Comparison of ENCODE assay signal across 15 mouse cellular contexts in genomic region chr4:68612263-68613012, GRCm38 (mm10).
"Had no signal": no experiment of that assay in that cellular context is flagged by ENCODE, and none has a peak within 500 bp of the region (broad histone marks: within the 10 kb centered on the region; RNA-seq: fewer than 3 reads in every experiment).

No protein-coding gene starts in this region.

- H3K9ac ChIP-seq: intestine, embryonic 15.5 days; kidney, embryonic 15.5 days; liver, embryonic 14.5 days; liver, postnatal 0 days had no signal

- H3K36me3 ChIP-seq: intestine, embryonic 15.5 days; kidney, embryonic 15.5 days had no signal

- H3K4me1 ChIP-seq: intestine, embryonic 15.5 days; kidney, embryonic 15.5 days had no signal

- H3K9me3 ChIP-seq: intestine, embryonic 15.5 days; kidney, embryonic 15.5 days had no signal

- ATAC-seq: intestine, embryonic 15.5 days; liver, postnatal 0 days had no signal

- H3K4me2 ChIP-seq: intestine, embryonic 15.5 days; kidney, embryonic 15.5 days; liver, embryonic 11.5 days; midbrain, embryonic 11.5 days had no signal

- DNase-seq: kidney, adult 11 months; kidney, adult 8-10 months; kidney, postnatal 10 days; kidney, postnatal 4 days; left cerebral cortex, postnatal 4 days; liver, postnatal 0 days; lung, postnatal 4 days; midbrain, embryonic 14.5 days; thymus, adult 18-20 months; thymus, postnatal 36 days had no signal

- H3K27me3 ChIP-seq: intestine, embryonic 15.5 days; kidney, embryonic 15.5 days had no signal

- H3K4me3 ChIP-seq: intestine, embryonic 15.5 days; kidney, embryonic 15.5 days had no signal

- H3K27ac ChIP-seq: intestine, embryonic 15.5 days; kidney, embryonic 15.5 days; liver, embryonic 14.5 days had no signal
